Mouse (Mus musculus) A20 (cell line): ENCODE data around the gene Olfr308.
"Not testable (repeated sequence)": the region's sequence is repeated elsewhere in the genome, so short reads cannot be mapped to it uniquely, and the experiment has no call there.

Source experiments
- DNase-seq: peaks from one replicate; pipeline ENCODE4 v3.0.0-alpha.2; 2011; ENCODE audit warnings: low read depth, low spot score

Olfr308 gene

DNA sequence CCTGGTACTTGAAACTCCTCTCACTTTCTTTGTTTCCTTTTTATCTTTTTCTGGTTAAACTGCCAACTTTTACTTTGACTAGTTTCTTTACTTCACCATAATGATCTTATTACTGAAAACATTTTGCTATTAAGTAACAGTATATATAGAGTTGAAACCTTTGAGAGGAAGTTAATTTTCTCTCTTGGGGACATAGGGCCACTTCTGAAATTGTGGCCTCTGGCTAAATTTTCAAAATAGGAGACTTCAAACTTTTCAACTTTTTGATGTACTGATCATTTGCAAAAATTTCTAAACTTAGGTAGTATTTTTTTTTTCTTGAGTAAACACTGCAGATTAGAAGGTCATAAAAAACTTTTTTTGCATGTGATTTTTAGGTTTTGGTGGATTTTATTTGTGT lies at the start of gene Olfr308:
Gene Olfr308 (minus strand): TSS at position 101 of the 400 bp plus-strand sequence.
- DNase-seq, result no peak

DNA sequence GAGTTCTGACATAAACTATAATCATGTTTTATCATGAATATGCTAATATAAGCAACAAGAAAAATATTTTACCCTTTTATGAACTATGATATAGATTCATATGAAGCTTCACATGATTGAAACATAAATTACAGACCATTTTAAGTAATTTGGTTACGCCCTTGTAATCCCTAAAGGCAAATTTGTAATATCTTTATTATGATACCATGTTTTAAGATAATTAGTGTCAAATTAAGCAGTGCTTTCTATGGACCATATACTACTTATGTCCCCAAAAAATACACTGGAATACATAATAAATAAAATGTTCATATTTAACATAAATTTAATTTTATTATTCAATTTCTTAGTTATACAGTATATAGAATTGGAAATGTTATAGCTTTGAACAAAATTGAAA lies 41.4 kb upstream of the Olfr308 start, which contains the start of gene Olfr305:
Gene Olfr305 (minus strand): TSS at position 101 of the 400 bp plus-strand sequence.
- DNase-seq, result no peak

DNA sequence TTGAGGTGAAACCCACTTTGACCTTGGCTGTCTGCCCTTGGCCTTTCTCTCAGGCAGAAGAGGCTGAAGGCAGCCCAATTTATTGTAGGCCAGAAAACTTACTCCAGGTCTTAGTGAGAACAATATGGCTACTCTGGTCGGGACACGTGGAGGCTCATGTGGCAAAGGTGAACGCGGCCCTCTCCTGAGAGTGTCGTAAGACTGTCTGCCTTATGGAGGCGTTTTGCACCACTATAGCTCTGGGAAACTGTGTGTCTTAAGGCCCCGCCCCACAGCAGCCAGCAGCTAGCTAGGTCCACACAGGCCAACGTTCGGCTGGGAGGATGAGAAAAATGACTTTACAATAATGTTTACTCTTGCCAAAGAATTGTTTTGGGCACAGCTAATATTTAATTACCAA lies 20.9 kb upstream of the Olfr308 start:
- DNase-seq, result not testable (repeated sequence)

DNA sequence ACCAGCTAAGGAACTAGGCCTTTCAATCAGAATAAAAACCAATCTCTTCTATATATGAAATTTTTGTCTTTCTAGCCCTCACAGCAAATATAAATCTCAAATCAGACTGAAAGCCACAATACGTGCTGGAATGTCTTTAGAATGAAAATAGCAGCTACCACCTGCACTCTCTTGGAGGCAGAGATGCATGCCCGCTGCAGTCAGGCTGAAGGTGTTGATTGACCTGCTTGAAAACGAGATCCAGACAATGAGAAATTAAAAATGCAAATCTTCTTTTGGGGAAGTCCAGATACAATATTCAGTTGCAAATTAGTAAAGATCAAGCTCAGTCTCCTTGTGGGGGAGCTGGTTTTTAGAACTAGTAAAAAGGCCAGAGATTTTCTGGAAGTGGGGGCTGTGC lies 18.8 kb upstream of the Olfr308 start:
- DNase-seq, result no peak

- DNase-seq, result no peak
Observed at GRCm38 (mm10) chr7:86342881-86343565, 17.6 kb upstream of the Olfr308 start.

- no peak for DNase-seq
Observed at GRCm38 (mm10) chr7:86337486-86337885, 12.1 kb upstream of the Olfr308 start, which contains the start of gene Olfr307. Gene Olfr307, minus strand, starts transcription at chr7:86337586.

DNA sequence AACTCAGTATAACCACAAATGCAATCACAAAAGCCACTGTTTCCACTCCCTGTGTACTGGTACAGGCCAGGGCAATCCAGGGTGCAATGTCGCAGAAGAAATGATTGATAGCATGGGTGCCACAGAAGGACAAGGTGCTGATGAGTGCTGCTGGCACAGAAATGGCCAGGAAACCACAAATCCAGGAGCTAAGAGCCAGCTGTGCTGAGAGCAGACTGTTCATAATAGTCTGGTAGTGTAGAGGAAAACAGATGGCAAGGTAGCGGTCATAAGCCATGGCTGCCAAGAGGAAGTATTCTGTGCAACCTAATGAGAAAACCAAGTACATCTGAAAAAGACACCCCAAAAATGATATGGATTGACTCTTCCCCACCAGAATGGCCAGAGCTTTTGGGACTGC lies 4.1 kb downstream of the Olfr308 start:
- no peak for DNase-seq

DNA sequence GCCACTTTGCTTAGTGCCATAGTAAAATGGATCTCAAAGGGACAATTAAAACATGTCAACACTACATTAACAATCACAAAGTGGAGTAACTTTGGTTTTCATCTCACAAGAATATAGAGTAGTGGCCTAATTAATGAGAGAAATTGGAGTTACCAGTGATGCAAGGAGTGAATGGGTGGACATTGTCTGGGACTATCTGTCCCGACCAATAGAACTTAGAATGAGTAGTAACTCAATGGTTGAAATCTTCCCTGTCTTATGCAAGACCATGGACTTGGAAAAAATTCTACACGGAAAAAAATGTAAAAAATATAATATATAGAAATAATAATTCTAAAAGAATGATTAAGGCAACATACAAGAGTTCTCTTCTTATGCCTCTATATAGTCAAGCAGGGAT lies 11.8 kb downstream of the Olfr308 start, which contains the start of gene Olfr309:
Gene Olfr309 (minus strand): TSS at position 101 of the 400 bp plus-strand sequence.
- DNase-seq, result no peak

DNA sequence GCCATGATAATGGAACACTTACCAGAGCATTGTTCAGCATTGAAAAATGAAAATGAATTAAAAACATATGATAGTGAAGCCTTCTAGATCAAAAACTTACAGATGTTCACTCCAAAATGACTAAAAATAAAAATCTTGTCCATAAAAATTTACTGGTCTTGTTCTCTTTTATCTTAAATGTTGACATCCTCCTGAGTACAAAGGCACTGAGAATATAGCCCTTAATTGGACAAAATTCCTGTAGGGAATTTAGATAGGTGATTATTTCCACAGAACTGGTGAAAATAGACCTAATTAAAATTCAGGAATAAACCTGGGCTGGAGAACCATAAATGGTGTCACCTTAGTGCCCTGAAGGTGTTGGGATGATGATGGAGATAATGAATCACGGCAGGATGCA lies 48.4 kb downstream of the Olfr308 start, which contains the start of gene Olfr310:
Gene Olfr310 (minus strand): TSS at position 101 of the 400 bp plus-strand sequence.
- no peak for DNase-seq
